Mouse (Mus musculus) liver, postnatal 0 days (tissue): Measurements from ENCODE around the gene Als2cr12.

ENCODE experiments used
- CTCF ChIP-seq: sonication (generic); IDR thresholded peaks from 2 replicates; pipeline ENCODE4 v1.5.1; 2016; ENCODE audit warnings: antibody characterized with exemption, low read depth
- EP300 ChIP-seq: IDR thresholded peaks from 2 replicates; pipeline ENCODE4 v1.6.1; 2016; ENCODE audit warnings: antibody characterized with exemption, low read depth, mild to moderate bottlenecking

DNA sequence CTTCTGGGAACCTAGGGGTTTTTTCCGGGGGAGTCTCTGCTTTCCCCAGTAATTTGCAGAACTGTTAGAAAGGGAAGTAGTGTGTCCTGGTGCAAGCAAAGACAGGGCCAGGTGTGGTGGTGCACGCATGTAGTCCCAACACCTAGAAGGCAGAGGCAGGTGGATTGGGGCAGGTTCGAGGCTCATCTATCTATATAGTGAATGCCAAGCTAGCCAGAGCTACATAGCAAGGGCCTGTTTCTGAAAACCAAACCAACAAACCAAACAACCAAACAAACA, 32.7 kb upstream of the Als2cr12 start:
- TF ChIP-seq CTCF = no peak
- TF ChIP-seq EP300 = no peak
